Mouse (Mus musculus) monocyte, adult 2 months (primary cell): ENCODE measurements around the gene Uqcrc2.

ENCODE experiments used
- DNase-seq, 2 experiments: peaks; one replicate each; pipeline ENCODE4 v3.0.0; 2022; ENCODE audit warnings: low spot score in 2 of 2, low read depth in 1 of 2

The Uqcrc2 gene

GRCm38 (mm10) chr7:120685227-120685626 is 50.3 kb downstream of the Uqcrc2 start:
- no peak for DNase-seq

GRCm38 (mm10) chr7:120690634-120691033 is 55.7 kb downstream of the Uqcrc2 start:
- DNase-seq: no peak

- no peak for DNase-seq
These were observed 58.9 kb downstream of the Uqcrc2 start for GRCm38 (mm10) chr7:120693831-120694375.

GRCm38 (mm10) chr7:120695196-120695595 is 60.2 kb downstream of the Uqcrc2 start:
- DNase-seq: no peak

GRCm38 (mm10) chr7:120695641-120696040 is 60.7 kb downstream of the Uqcrc2 start:
- no peak for DNase-seq

GRCm38 (mm10) chr7:120696331-120696730 is 61.4 kb downstream of the Uqcrc2 start:
- DNase-seq: no peak

- DNase-seq: no peak
These were observed 64.6 kb downstream of the Uqcrc2 start for GRCm38 (mm10) chr7:120699586-120699985.

GRCm38 (mm10) chr7:120703888-120704287 is 68.9 kb downstream of the Uqcrc2 start:
- no peak for DNase-seq
